Mouse (Mus musculus) kidney, adult 2 months (tissue): ENCODE results near the gene Itpr3. TPM values are rescaled to one million over a fixed set of nuclear protein-coding genes. Genes with fewer than 3 reads are reported as not detected.

ENCODE experiments used
- DNase-seq: peaks from one replicate; pipeline ENCODE4 v3.0.0; 2021
- H3K27ac ChIP-seq: fragments of 200-500 bp; 2 replicates; pipeline ENCODE4 v1.5.1; 2012; ENCODE audit warnings: low read depth, low read length, control low read depth, inconsistent platforms; ENCODE audit not compliant: insufficient read depth
- H3K27me3 ChIP-seq: fragments of 200-500 bp; replicated peaks from 2 replicates; pipeline ENCODE4 v1.6.1; 2012; ENCODE audit warnings: mild to moderate bottlenecking, moderate library complexity, low read length, inconsistent platforms; ENCODE audit not compliant: control insufficient read depth, insufficient read depth
- H3K36me3 ChIP-seq: fragments of 200-500 bp; 2 replicates; pipeline ENCODE4 v1.6.1; 2012; ENCODE audit warnings: mild to moderate bottlenecking, moderate library complexity, low read length, inconsistent platforms; ENCODE audit not compliant: control insufficient read depth, insufficient read depth
- H3K4me1 ChIP-seq: fragments of 200-500 bp; 2 replicates; pipeline ENCODE4 v1.6.1; 2011; ENCODE audit warnings: low read length; ENCODE audit not compliant: control insufficient read depth, insufficient read depth
- H3K4me3 ChIP-seq: fragments of 200-500 bp; 2 replicates; pipeline ENCODE4 v1.5.1; 2011; ENCODE audit warnings: mild to moderate bottlenecking, low read depth, low read length, control low read depth; ENCODE audit not compliant: insufficient read depth
- CTCF ChIP-seq: fragments of 200-500 bp; conservative IDR thresholded peaks from 2 replicates; pipeline ENCODE4 v1.5.1; 2011; ENCODE audit warnings: low read depth, mild to moderate bottlenecking, control low read depth, low read length, moderate library complexity, mixed read lengths; ENCODE audit not compliant: insufficient read depth, insufficient read length
- POLR2A ChIP-seq: fragments of 200-500 bp; IDR thresholded peaks from one replicate; pipeline ENCODE4 v1.6.1; 2011; ENCODE audit warnings: low read depth, low read length, control low read depth
- WGBS: fragments of 180-500 bp; shearing (Covaris S2); methylation state at CpG from one replicate; pipeline ENCODE4 v1.1.7; 2018; 5-methylcytosine and 5-hydroxymethylcytosine counted together
- polyA plus RNA-seq: library from polyadenylated mRNA; depleted of rRNA; stranded (reverse); fragments of >200 nt; gene quantifications from 2 replicates; pipeline ENCODE4 v1.2.3, GENCODE M21; 2012

Itpr3 gene
- polyA plus RNA-seq, 1 experiment: 6.9 TPM

- Histone ChIP-seq H3K27me3 (no peaks in the 10 kb centered on the region), H3K4me3 (no peak overlapping the region), H3K27ac (no peak overlapping the region), H3K4me1 (no peaks in the 10 kb centered on the region), H3K36me3 (no peaks in the 10 kb centered on the region)
- DNase-seq: no peak
- WGBS: 80% methylated on average over 5 of the region's 5 CpGs
- no peak for TF ChIP-seq POLR2A
- no peak for TF ChIP-seq CTCF
Measured at GRCm38 (mm10) chr17:27101675-27102074, 44.6 kb downstream of the Itpr3 start.

DNA sequence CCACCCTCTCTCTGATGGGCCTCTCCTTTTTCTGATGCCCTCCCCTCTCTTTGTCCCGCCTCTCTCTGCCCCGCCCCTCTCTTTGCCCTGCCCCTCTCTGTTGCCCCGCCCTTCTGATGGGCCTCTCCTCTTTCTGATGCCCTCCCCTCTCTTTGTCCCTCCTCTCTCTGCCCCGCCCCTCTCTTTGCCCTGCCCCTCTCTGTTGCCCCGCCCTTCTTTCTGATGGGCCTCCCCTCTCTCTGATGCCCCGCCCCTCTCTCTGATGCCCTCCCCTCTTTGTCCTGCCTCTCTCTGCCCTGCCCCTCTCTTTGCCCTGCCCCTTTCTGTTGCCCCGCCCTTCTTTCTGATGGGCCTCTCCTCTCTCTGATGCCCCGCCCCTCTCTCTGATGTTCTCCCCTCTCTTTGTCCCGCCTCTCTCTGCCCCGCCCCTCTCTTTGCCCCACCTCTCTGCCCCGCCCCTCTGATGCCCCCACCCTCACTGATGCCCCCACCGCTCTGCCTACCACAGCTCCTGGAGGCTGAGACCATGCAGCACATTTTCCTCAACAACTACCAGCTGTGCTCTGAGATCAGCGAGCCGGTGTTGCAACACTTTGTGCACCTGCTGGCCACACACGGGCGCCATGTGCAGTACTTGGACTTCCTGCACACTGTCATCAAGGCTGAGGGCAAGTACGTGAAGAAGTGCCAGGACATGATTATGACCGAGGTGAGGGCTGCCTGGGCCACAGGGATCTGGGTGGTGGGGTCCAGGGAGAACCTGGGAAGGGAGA, 48.8 kb downstream of the Itpr3 start:
- no peak overlapping the region for H3K27ac ChIP-seq
- DNase-seq: no peak
- no peaks in the 10 kb centered on the region for H3K36me3 ChIP-seq
- H3K4me3 ChIP-seq: no peak overlapping the region
- TF ChIP-seq POLR2A (no peak), CTCF (no peak)
- 82% methylated on average over 9 of the region's 18 CpGs for WGBS
- no peaks in the 10 kb centered on the region for H3K27me3 ChIP-seq
- no peaks in the 10 kb centered on the region for H3K4me1 ChIP-seq

DNA sequence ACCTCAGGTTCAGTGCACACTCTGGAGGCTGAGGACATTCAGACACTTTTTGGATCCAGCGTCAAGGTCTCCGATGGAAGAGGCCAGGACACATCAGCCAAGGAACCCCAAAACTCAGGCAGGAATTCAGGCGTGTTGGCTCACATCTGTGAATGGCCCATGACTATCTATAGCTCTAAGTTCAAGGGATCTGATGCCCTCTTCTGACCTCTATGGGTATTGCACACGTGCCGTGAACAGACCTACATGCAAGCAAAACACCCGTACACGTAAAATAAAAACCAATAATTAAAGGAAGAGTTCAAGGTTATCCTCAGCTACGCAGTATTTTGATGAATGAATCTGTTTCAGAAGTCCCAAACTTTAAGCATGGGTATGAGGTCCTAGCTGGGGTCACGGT, 49.6 kb downstream of the Itpr3 start:
- 87% methylated on average over 9 of the region's 9 CpGs for WGBS
- no peaks in the 10 kb centered on the region for H3K4me1 ChIP-seq
- H3K27ac ChIP-seq: no peak overlapping the region
- DNase-seq: peak; percentile 20
- TF ChIP-seq POLR2A (no peak), CTCF (peak; percentile 35; the same call in 1 of the 2 replicates)
- H3K4me3 ChIP-seq: no peak overlapping the region
- H3K36me3 ChIP-seq: no peaks in the 10 kb centered on the region
- no peaks in the 10 kb centered on the region for H3K27me3 ChIP-seq

- H3K27me3 ChIP-seq: no peaks in the 10 kb centered on the region
- no peaks in the 10 kb centered on the region for H3K36me3 ChIP-seq
- no peak overlapping the region for H3K4me3 ChIP-seq
- 64% methylated on average over 6 of the region's 6 CpGs for WGBS
- no peak overlapping the region for H3K27ac ChIP-seq
- H3K4me1 ChIP-seq: no peaks in the 10 kb centered on the region
- DNase-seq: peak; percentile 12
- no peak for TF ChIP-seq CTCF
- TF ChIP-seq POLR2A: no peak
Measured at GRCm38 (mm10) chr17:27107936-27108335, 50.8 kb downstream of the Itpr3 start.

GRCm38 (mm10) chr17:27110072-27110471, 53.0 kb downstream of the Itpr3 start:
- Histone ChIP-seq H3K27ac (no peak overlapping the region), H3K4me3 (no peak overlapping the region), H3K36me3 (no peaks in the 10 kb centered on the region), H3K27me3 (no peaks in the 10 kb centered on the region), H3K4me1 (no peaks in the 10 kb centered on the region)
- DNase-seq: no peak
- 71% methylated on average over 7 of the region's 7 CpGs for WGBS
- TF ChIP-seq POLR2A (no peak), CTCF (no peak)

- DNase-seq: peak; percentile 36
- H3K4me3 ChIP-seq: no peak overlapping the region
Measured at GRCm38 (mm10) chr17:27118676-27119539, 61.8 kb downstream of the Itpr3 start.

GRCm38 (mm10) chr17:27119540-27119895, 62.4 kb downstream of the Itpr3 start:
- no peaks in the 10 kb centered on the region for H3K27me3 ChIP-seq
- H3K4me1 ChIP-seq: no peaks in the 10 kb centered on the region
- 87% methylated on average over 4 of the region's 4 CpGs for WGBS
- TF ChIP-seq CTCF: no peak
- TF ChIP-seq POLR2A: no peak
- H3K4me3 ChIP-seq: no peak overlapping the region
- DNase-seq: no peak
- H3K27ac ChIP-seq: no peak overlapping the region
- no peaks in the 10 kb centered on the region for H3K36me3 ChIP-seq

More at GRCm38 (mm10) chr17:27118676-27119539, 61.8 kb downstream of the Itpr3 start:
- Histone ChIP-seq H3K4me1 (no peaks in the 10 kb centered on the region), H3K36me3 (no peaks in the 10 kb centered on the region), H3K27ac (no peak overlapping the region), H3K27me3 (no peaks in the 10 kb centered on the region)
- TF ChIP-seq POLR2A (no peak), CTCF (no peak)
- WGBS: 66% methylated on average over 25 of the region's 25 CpGs
